Mouse (Mus musculus) hindbrain, embryonic 13.5 days (tissue): Measurements from ENCODE around the gene Rbm48. TPM values are rescaled to one million over a fixed set of nuclear protein-coding genes. Genes with fewer than 3 reads are reported as not detected.
A peak's percentile ranks its signal among the peaks of the same experiment; 100 is the strongest.
"Not testable (repeated sequence)": the region's sequence is repeated elsewhere in the genome, so short reads cannot be mapped to it uniquely, and the experiment has no call there.

Experiments
- ATAC-seq: fragments of 200-750 bp; cut with Nextera tagmentation; 2 replicates; pipeline ENCODE4 v1.8.0; 2017; ENCODE audit warnings: moderate TSS enrichment; ENCODE audit not compliant: low FRiP score
- H3K27ac ChIP-seq: fragments of 300-500 bp; sonication (generic); 2 replicates; pipeline ENCODE4 v1.5.1; 2015; ENCODE audit warnings: inconsistent platforms, mild to moderate bottlenecking, moderate library complexity
- H3K27me3 ChIP-seq: fragments of 300-500 bp; sonication (generic); 2 replicates; pipeline ENCODE4 v1.6.1; 2015; ENCODE audit warnings: mild to moderate bottlenecking, inconsistent platforms
- H3K36me3 ChIP-seq: fragments of 300-500 bp; sonication (generic); 2 replicates; pipeline ENCODE4 v1.6.1; 2015; ENCODE audit warnings: mild to moderate bottlenecking, inconsistent platforms
- H3K4me1 ChIP-seq: fragments of 300-500 bp; sonication (generic); replicated peaks from 2 replicates; pipeline ENCODE4 v1.6.1; 2015; ENCODE audit warnings: inconsistent platforms
- H3K4me2 ChIP-seq: fragments of 300-500 bp; sonication (generic); 2 replicates; pipeline ENCODE4 v1.6.1; 2015; ENCODE audit warnings: inconsistent platforms, mild to moderate bottlenecking, moderate library complexity
- H3K4me3 ChIP-seq: fragments of 300-500 bp; sonication (generic); 2 replicates; pipeline ENCODE4 v1.5.1; 2015; ENCODE audit warnings: mild to moderate bottlenecking, inconsistent platforms
- H3K9ac ChIP-seq: fragments of 300-500 bp; sonication (generic); 2 replicates; pipeline ENCODE4 v1.6.1; 2015; ENCODE audit warnings: mild to moderate bottlenecking, inconsistent platforms
- H3K9me3 ChIP-seq: fragments of 300-500 bp; sonication (generic); 2 replicates; pipeline ENCODE4 v1.6.1; 2016; ENCODE audit warnings: inconsistent platforms
- WGBS: fragments of 180-500 bp; shearing (Covaris S2); methylation state at CpG from one replicate; pipeline ENCODE4 v1.1.7; 2015; 5-methylcytosine and 5-hydroxymethylcytosine counted together
- polyA plus RNA-seq: library from polyadenylated mRNA; unstranded; fragments of >200 nt; fragmentation: Nextera tagmentation; extraction: Ambion mirVana; gene quantifications from 2 replicates; pipeline ENCODE4 v1.2.1, GENCODE M21; 2015

Rbm48 gene
- 14.9 and 16.1 TPM in 2 replicates for polyA plus RNA-seq

- Histone ChIP-seq H3K27me3 (no peaks in the 10 kb centered on the region), H3K27ac (peak within 1 kb of the TSS; percentile 90), H3K36me3 (peaks cover 10% of the 10 kb centered on the region), H3K4me1 (peaks cover 28% of the 10 kb centered on the region), H3K4me3 (peak within 1 kb of the TSS; percentile 79), H3K4me2 (peak within 1 kb of the TSS; percentile 83), H3K9me3 (no peaks in the 10 kb centered on the region), H3K9ac (peak within 1 kb of the TSS; percentile 83)
- 0% methylated on average over 31 of the region's 31 CpGs for WGBS
- ATAC-seq, result peak; percentile 88
Measured at GRCm38 (mm10) chr5:3596399-3596766, at the start of gene Rbm48. Gene Rbm48 (minus strand): TSS chr5:3596585.

DNA sequence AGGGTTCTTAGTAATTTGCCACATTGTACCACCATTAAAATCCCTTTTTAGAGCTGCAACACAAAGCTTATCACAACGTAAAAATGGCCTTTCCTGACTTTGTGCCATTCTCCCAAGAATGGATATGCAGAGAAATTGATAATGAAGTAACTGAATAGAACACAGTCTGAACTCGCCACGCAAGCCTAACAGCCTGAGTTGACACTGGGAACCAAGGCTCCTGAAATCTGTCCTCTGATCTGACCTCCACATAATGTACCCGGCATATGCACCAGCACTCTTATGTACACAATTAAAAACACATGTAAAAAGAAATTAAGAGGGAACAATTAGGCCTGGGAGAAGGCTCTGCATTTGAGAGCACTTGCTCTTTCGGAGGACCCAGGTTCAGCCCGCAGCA is 48.9 kb upstream of the Rbm48 start:
- Histone ChIP-seq H3K4me2 (no peak overlapping the region), H3K27ac (no peak overlapping the region)

GRCm38 (mm10) chr5:3644621-3645020 is 48.2 kb upstream of the Rbm48 start:
- H3K4me2 ChIP-seq, result no peak overlapping the region
- H3K36me3 ChIP-seq, result peaks cover 37% of the 10 kb centered on the region
- H3K9me3 ChIP-seq, result no peaks in the 10 kb centered on the region
- no peak overlapping the region for H3K4me3 ChIP-seq
- no peak for ATAC-seq
- H3K9ac ChIP-seq, result no peak overlapping the region
- H3K27me3 ChIP-seq, result no peaks in the 10 kb centered on the region
- WGBS, result 96% methylated on average over 6 of the region's 6 CpGs
- peaks cover 16% of the 10 kb centered on the region for H3K4me1 ChIP-seq
- H3K27ac ChIP-seq, result no peak overlapping the region

More for the DNA sequence above, 48.9 kb upstream of the Rbm48 start:
- no peak for ATAC-seq
- Histone ChIP-seq H3K4me1 (peaks cover 16% of the 10 kb centered on the region), H3K9ac (no peak overlapping the region), H3K27me3 (no peaks in the 10 kb centered on the region), H3K9me3 (no peaks in the 10 kb centered on the region), H3K4me3 (no peak overlapping the region), H3K36me3 (peaks cover 34% of the 10 kb centered on the region)
- WGBS, result 85% methylated on average over 6 of the region's 6 CpGs

DNA sequence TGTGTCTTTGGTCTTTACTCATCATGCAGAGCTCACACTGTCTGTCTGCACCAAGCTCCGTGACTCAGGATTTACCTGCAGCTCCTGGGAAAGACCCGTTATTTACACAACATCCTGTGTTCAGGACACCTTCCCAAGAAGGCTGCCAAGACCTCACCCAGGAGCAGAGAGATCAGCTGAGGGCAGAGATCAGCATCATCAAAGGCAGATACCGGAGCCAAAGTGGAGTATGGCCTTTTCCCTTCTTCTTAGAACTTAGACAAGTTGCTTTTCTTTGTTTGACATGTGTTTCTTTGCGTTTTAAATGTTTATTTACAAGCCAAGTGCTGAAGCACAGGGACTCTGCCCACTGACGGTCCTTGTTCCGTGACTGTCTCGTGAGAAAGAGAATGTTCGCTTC is 38.9 kb upstream of the Rbm48 start:
- Histone ChIP-seq H3K27me3 (no peaks in the 10 kb centered on the region), H3K27ac (no peak overlapping the region), H3K4me1 (no peaks in the 10 kb centered on the region), H3K9ac (no peak overlapping the region), H3K4me3 (no peak overlapping the region), H3K4me2 (no peak overlapping the region), H3K36me3 (peaks cover 50% of the 10 kb centered on the region), H3K9me3 (no peaks in the 10 kb centered on the region)
- no peak for ATAC-seq
- 88% methylated on average over 8 of the region's 8 CpGs for WGBS

DNA sequence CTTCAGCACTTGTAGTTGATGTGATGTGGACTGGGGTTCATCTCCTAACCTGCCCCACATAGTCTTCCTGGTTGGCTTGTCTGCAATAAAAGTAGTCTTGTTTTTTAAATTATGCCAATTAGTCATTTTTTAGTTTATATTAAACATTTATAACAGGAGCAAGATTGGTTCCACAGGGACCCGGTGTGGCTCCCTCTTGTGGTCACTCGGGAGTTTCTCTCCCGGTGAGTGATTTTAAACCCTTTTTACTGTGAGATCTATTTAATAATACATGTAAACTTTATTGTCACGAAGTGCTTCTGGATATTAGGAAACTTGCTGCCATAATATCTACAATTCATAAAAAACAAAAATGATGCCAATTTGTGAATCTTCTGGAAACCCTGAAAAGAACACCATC is 37.6 kb upstream of the Rbm48 start:
- ATAC-seq, result no peak
- WGBS, result 74% methylated on average over 4 of the region's 4 CpGs
- H3K4me1 ChIP-seq, result no peaks in the 10 kb centered on the region
- H3K27ac ChIP-seq, result no peak overlapping the region
- H3K4me3 ChIP-seq, result no peak overlapping the region
- no peak overlapping the region for H3K9ac ChIP-seq
- H3K27me3 ChIP-seq, result no peaks in the 10 kb centered on the region
- H3K4me2 ChIP-seq, result no peak overlapping the region
- peaks cover 53% of the 10 kb centered on the region for H3K36me3 ChIP-seq
- no peaks in the 10 kb centered on the region for H3K9me3 ChIP-seq

DNA sequence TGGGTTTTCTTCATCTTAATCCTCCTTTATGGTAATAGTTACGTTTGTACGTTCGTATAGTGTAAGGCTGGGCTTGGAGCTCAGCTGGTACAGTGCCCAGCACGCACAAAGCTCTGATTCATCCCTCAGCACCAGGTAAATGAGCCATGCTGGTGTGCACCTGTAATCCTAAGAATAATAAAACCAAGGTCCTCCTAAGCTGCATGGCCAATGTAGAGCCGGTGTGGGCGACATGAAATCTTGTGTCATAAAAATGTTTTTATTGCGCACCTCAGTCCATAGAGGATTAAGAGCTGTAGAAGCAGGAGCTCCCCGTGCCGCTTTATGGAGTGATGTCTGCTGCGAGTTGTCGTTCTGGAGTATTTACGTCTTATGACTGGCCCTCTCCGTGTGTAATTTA is 36.9 kb upstream of the Rbm48 start:
- no peaks in the 10 kb centered on the region for H3K4me1 ChIP-seq

GRCm38 (mm10) chr5:3632285-3632684 is 35.9 kb upstream of the Rbm48 start:
- 89% methylated on average over 5 of the region's 5 CpGs for WGBS
- H3K9me3 ChIP-seq, result no peaks in the 10 kb centered on the region
- H3K4me1 ChIP-seq, result no peaks in the 10 kb centered on the region
- H3K4me2 ChIP-seq, result no peak overlapping the region
- no peaks in the 10 kb centered on the region for H3K27me3 ChIP-seq
- ATAC-seq, result no peak
- H3K4me3 ChIP-seq, result no peak overlapping the region
- peaks cover 57% of the 10 kb centered on the region for H3K36me3 ChIP-seq
- no peak overlapping the region for H3K9ac ChIP-seq
- H3K27ac ChIP-seq, result no peak overlapping the region

More for the DNA sequence above, 36.9 kb upstream of the Rbm48 start:
- Histone ChIP-seq H3K27ac (no peak overlapping the region), H3K4me2 (no peak overlapping the region), H3K9me3 (no peaks in the 10 kb centered on the region), H3K4me3 (no peak overlapping the region), H3K36me3 (peaks cover 54% of the 10 kb centered on the region), H3K27me3 (no peaks in the 10 kb centered on the region), H3K9ac (no peak overlapping the region)
- ATAC-seq, result no peak
- 95% methylated on average over 13 of the region's 13 CpGs for WGBS

GRCm38 (mm10) chr5:3631512-3632271 is 35.3 kb upstream of the Rbm48 start:
- 53% methylated on average over 16 of the region's 16 CpGs for WGBS
- Histone ChIP-seq H3K4me2 (no peak overlapping the region), H3K9ac (no peak overlapping the region), H3K9me3 (no peaks in the 10 kb centered on the region), H3K4me1 (no peaks in the 10 kb centered on the region), H3K4me3 (no peak overlapping the region), H3K27ac (no peak overlapping the region), H3K36me3 (peaks cover 62% of the 10 kb centered on the region), H3K27me3 (no peaks in the 10 kb centered on the region)
- no peak for ATAC-seq

DNA sequence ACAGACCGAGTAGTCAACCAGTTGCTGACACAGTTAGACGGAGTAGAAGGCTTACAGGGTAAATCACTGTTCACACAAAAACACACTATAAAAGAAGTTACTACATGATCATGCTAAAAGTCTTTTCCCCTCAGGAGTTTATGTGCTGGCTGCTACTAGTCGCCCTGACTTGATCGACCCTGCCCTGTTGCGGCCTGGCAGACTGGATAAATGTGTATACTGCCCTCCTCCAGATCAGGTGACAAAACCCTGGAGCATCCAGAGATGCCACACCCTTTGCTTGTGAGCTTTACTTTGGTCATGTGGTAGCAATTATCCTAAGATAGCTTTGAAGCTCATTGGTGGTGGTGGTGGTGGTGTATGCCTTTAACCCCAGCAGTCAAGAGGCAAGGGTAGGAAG is 33.7 kb upstream of the Rbm48 start:
- no peak overlapping the region for H3K4me2 ChIP-seq
- peaks cover 68% of the 10 kb centered on the region for H3K36me3 ChIP-seq
- no peaks in the 10 kb centered on the region for H3K4me1 ChIP-seq
- WGBS, result 95% methylated on average over 5 of the region's 5 CpGs
- no peaks in the 10 kb centered on the region for H3K9me3 ChIP-seq
- ATAC-seq, result no peak
- no peak overlapping the region for H3K4me3 ChIP-seq
- H3K27ac ChIP-seq, result no peak overlapping the region
- H3K27me3 ChIP-seq, result no peaks in the 10 kb centered on the region
- no peak overlapping the region for H3K9ac ChIP-seq

DNA sequence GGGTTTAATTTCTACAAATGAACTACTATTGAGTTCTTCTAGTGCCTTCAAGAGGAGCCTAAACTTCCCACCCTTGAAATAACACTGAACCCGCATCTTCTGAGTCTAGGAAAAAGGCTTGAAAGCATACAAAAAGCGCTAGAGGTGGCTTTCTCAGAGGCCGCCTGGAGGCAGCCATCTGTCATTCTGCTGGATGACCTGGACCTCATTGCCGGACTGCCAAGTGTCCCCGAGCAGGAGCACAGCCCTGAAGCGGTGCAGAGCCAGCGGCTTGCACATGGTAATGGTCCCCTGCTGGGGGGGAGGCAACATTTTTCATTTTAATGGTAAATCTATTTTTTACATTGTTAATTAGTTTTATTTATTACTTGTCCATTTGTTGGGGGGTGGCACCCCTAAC is 24.1 kb upstream of the Rbm48 start:
- Histone ChIP-seq H3K4me3 (no peak overlapping the region), H3K9me3 (no peaks in the 10 kb centered on the region), H3K9ac (no peak overlapping the region), H3K4me2 (no peak overlapping the region), H3K36me3 (peaks cover 78% of the 10 kb centered on the region), H3K4me1 (no peaks in the 10 kb centered on the region), H3K27ac (no peak overlapping the region), H3K27me3 (no peaks in the 10 kb centered on the region)
- ATAC-seq, result no peak
- WGBS, result 80% methylated on average over 7 of the region's 7 CpGs

DNA sequence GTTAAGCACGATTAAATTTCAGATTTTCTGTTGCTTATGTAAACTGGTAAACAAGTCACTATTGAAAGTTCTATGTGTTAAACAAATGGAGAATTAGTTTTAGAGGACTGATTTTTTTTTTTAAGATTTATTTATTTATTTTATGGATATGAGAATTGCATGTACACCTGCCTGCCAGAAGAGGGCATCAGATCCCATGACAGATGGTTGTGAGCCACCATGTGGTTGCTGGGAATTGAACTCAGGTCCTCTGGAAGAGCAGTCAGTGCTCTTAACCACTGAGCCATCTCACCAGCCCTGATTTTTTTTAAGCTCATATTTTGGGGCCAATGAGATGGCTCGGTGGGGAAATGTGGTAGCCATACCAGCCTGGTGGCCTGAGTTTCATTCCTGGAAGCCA is 15.4 kb upstream of the Rbm48 start:
- H3K4me3 ChIP-seq, H3K9me3 ChIP-seq, H3K9ac ChIP-seq, H3K4me1 ChIP-seq, H3K4me2 ChIP-seq, H3K27me3 ChIP-seq, ATAC-seq, H3K27ac ChIP-seq: not testable (repeated sequence)
- H3K36me3 ChIP-seq, result peaks cover 65% of the 10 kb centered on the region
- 96% methylated on average over 2 of the region's 2 CpGs for WGBS

DNA sequence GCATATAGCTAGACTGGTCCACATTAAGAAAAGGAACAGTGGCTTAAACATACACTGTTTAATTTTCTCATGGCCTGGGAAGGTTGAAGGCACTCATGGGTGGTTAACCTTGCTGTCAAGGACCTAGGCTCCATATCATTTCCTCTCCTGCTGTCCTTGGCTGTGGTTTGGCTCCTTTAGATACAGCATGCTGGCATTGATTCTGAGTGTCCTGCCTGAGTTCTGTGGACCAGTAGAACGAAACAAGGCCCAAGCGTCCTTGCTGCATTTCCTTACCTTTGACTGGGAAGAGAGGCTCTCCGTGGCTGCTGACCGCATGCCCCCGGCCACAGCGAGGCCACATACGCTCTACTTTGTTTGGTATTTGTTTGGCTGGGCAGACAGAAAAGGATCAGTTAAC is 12.9 kb upstream of the Rbm48 start:
- 96% methylated on average over 7 of the region's 7 CpGs for WGBS
- no peak overlapping the region for H3K9ac ChIP-seq
- no peaks in the 10 kb centered on the region for H3K4me1 ChIP-seq
- no peak for ATAC-seq
- H3K27me3 ChIP-seq, result no peaks in the 10 kb centered on the region
- H3K27ac ChIP-seq, result no peak overlapping the region
- H3K36me3 ChIP-seq, result peaks cover 68% of the 10 kb centered on the region
- H3K4me3 ChIP-seq, result no peak overlapping the region
- H3K4me2 ChIP-seq, result no peak overlapping the region
- no peaks in the 10 kb centered on the region for H3K9me3 ChIP-seq

GRCm38 (mm10) chr5:3607114-3607513 is 10.7 kb upstream of the Rbm48 start:
- H3K9ac ChIP-seq, result no peak overlapping the region
- no peak overlapping the region for H3K4me2 ChIP-seq
- H3K27ac ChIP-seq, result no peak overlapping the region
- no peaks in the 10 kb centered on the region for H3K9me3 ChIP-seq
- no peak for ATAC-seq
- no peaks in the 10 kb centered on the region for H3K27me3 ChIP-seq
- peaks cover 64% of the 10 kb centered on the region for H3K36me3 ChIP-seq
- no peak overlapping the region for H3K4me3 ChIP-seq
- no peaks in the 10 kb centered on the region for H3K4me1 ChIP-seq
- WGBS, result 97% methylated on average over 9 of the region's 9 CpGs
